Mouse (Mus musculus): ENCODE measurements around the gene Sox5. TPM values are rescaled to one million over a fixed set of nuclear protein-coding genes. Genes with fewer than 3 reads are reported as not detected.

The Sox5 gene
- polyA plus RNA-seq, 1 experiment from 2014 or later: 25.5 TPM

- ATAC-seq (ENCODE audit: insufficient read depth, low FRiP score, low read depth): no peak
- Histone ChIP-seq H3K4me1 (no peaks in the 10 kb centered on the region), H3K36me3 (no peaks in the 10 kb centered on the region), H3K9ac (no peak overlapping the region), H3K4me2 (no peak overlapping the region), H3K27me3 (replicated peaks) (no peaks in the 10 kb centered on the region), H3K9me3 (no peaks in the 10 kb centered on the region), H3K27ac (no peak overlapping the region), H3K4me3 (replicated peaks) (no peak overlapping the region)
- WGBS: 90% methylated on average over 5 of the region's 5 CpGs
These were observed 318.5 kb downstream of the Sox5 start for GRCm38 (mm10) chr6:144463274-144463673.

GRCm38 (mm10) chr6:144459486-144459885 lies 322.3 kb downstream of the Sox5 start:
- Histone ChIP-seq H3K9ac (no peak overlapping the region), H3K27me3 (replicated peaks) (no peaks in the 10 kb centered on the region), H3K9me3 (no peaks in the 10 kb centered on the region), H3K4me2 (no peak overlapping the region), H3K4me1 (no peaks in the 10 kb centered on the region), H3K4me3 (replicated peaks) (no peak overlapping the region), H3K27ac (no peak overlapping the region), H3K36me3 (no peaks in the 10 kb centered on the region)
- no peak for ATAC-seq (ENCODE audit: insufficient read depth, low FRiP score, low read depth)
- WGBS: 93% methylated on average over 8 of the region's 8 CpGs

- Histone ChIP-seq H3K9ac (no peak overlapping the region), H3K4me1 (no peaks in the 10 kb centered on the region), H3K4me3 (replicated peaks) (no peak overlapping the region), H3K27ac (no peak overlapping the region), H3K27me3 (replicated peaks) (no peaks in the 10 kb centered on the region), H3K36me3 (no peaks in the 10 kb centered on the region), H3K9me3 (no peaks in the 10 kb centered on the region), H3K4me2 (no peak overlapping the region)
- ATAC-seq (ENCODE audit: insufficient read depth, low FRiP score, low read depth): no peak
- WGBS: 84% methylated on average over 9 of the region's 9 CpGs
These were observed 324.3 kb downstream of the Sox5 start for GRCm38 (mm10) chr6:144457500-144457899.

GRCm38 (mm10) chr6:144454291-144455276 lies 327.2 kb downstream of the Sox5 start:
- Histone ChIP-seq H3K4me1 (no peaks in the 10 kb centered on the region), H3K4me3 (replicated peaks) (no peak overlapping the region), H3K36me3 (no peaks in the 10 kb centered on the region), H3K4me2 (no peak overlapping the region), H3K27ac (no peak overlapping the region), H3K9ac (no peak overlapping the region), H3K27me3 (replicated peaks) (no peaks in the 10 kb centered on the region), H3K9me3 (no peaks in the 10 kb centered on the region)
- ATAC-seq (ENCODE audit: insufficient read depth, low FRiP score, low read depth): no peak
- WGBS: 46% methylated on average over 11 of the region's 11 CpGs

- no peaks in the 10 kb centered on the region for H3K9me3 ChIP-seq
- 66% methylated on average over 7 of the region's 7 CpGs for WGBS
- H3K27me3 ChIP-seq (replicated peaks): no peaks in the 10 kb centered on the region
- no peak overlapping the region for H3K4me3 ChIP-seq (replicated peaks)
- no peak overlapping the region for H3K27ac ChIP-seq
- no peaks in the 10 kb centered on the region for H3K4me1 ChIP-seq
- ATAC-seq (ENCODE audit: insufficient read depth, low FRiP score, low read depth): no peak
- no peak overlapping the region for H3K4me2 ChIP-seq
- no peaks in the 10 kb centered on the region for H3K36me3 ChIP-seq
- H3K9ac ChIP-seq: no peak overlapping the region
These were observed 328.2 kb downstream of the Sox5 start for GRCm38 (mm10) chr6:144453605-144454004.

- Histone ChIP-seq H3K27me3 (replicated peaks) (no peaks in the 10 kb centered on the region), H3K36me3 (no peaks in the 10 kb centered on the region), H3K4me3 (replicated peaks) (no peak overlapping the region), H3K4me2 (no peak overlapping the region), H3K4me1 (no peaks in the 10 kb centered on the region), H3K9ac (no peak overlapping the region), H3K9me3 (no peaks in the 10 kb centered on the region), H3K27ac (no peak overlapping the region)
- no peak for ATAC-seq (ENCODE audit: insufficient read depth, low FRiP score, low read depth)
- WGBS: 48% methylated on average over 1 of the region's 1 CpGs
These were observed 328.6 kb downstream of the Sox5 start for GRCm38 (mm10) chr6:144453147-144453546.

- no peaks in the 10 kb centered on the region for H3K27me3 ChIP-seq (replicated peaks)
- H3K36me3 ChIP-seq: no peaks in the 10 kb centered on the region
- H3K4me2 ChIP-seq: no peak overlapping the region
- no peak overlapping the region for H3K9ac ChIP-seq
- 80% methylated on average over 11 of the region's 11 CpGs for WGBS
- no peak for ATAC-seq (ENCODE audit: insufficient read depth, low FRiP score, low read depth)
- H3K4me1 ChIP-seq: no peaks in the 10 kb centered on the region
- no peaks in the 10 kb centered on the region for H3K9me3 ChIP-seq
- no peak overlapping the region for H3K27ac ChIP-seq
- H3K4me3 ChIP-seq (replicated peaks): no peak overlapping the region
These were observed 329.4 kb downstream of the Sox5 start for GRCm38 (mm10) chr6:144452200-144452977.

GRCm38 (mm10) chr6:144451631-144452030 lies 330.1 kb downstream of the Sox5 start:
- Histone ChIP-seq H3K27ac (no peak overlapping the region), H3K27me3 (replicated peaks) (no peaks in the 10 kb centered on the region), H3K9me3 (no peaks in the 10 kb centered on the region), H3K4me3 (replicated peaks) (no peak overlapping the region), H3K9ac (no peak overlapping the region), H3K4me1 (no peaks in the 10 kb centered on the region), H3K36me3 (no peaks in the 10 kb centered on the region), H3K4me2 (no peak overlapping the region)
- 93% methylated on average over 4 of the region's 4 CpGs for WGBS
- ATAC-seq (ENCODE audit: insufficient read depth, low FRiP score, low read depth): no peak

- no peak overlapping the region for H3K4me2 ChIP-seq
- no peaks in the 10 kb centered on the region for H3K9me3 ChIP-seq
- H3K36me3 ChIP-seq: no peaks in the 10 kb centered on the region
- H3K4me3 ChIP-seq (replicated peaks): no peak overlapping the region
- no peaks in the 10 kb centered on the region for H3K4me1 ChIP-seq
- no peak overlapping the region for H3K9ac ChIP-seq
- no peak overlapping the region for H3K27ac ChIP-seq
- H3K27me3 ChIP-seq (replicated peaks): no peaks in the 10 kb centered on the region
- 74% methylated on average over 8 of the region's 8 CpGs for WGBS
- ATAC-seq (ENCODE audit: insufficient read depth, low FRiP score, low read depth): no peak
These were observed 335.9 kb downstream of the Sox5 start for GRCm38 (mm10) chr6:144445761-144446373.

GRCm38 (mm10) chr6:144444367-144444766 lies 337.4 kb downstream of the Sox5 start:
- Histone ChIP-seq H3K9me3 (no peaks in the 10 kb centered on the region), H3K9ac (no peak overlapping the region), H3K4me2 (no peak overlapping the region), H3K27ac (no peak overlapping the region), H3K27me3 (replicated peaks) (no peaks in the 10 kb centered on the region), H3K36me3 (no peaks in the 10 kb centered on the region), H3K4me3 (replicated peaks) (no peak overlapping the region), H3K4me1 (no peaks in the 10 kb centered on the region)
- ATAC-seq (ENCODE audit: insufficient read depth, low FRiP score, low read depth): no peak
- 78% methylated on average over 5 of the region's 5 CpGs for WGBS

- no peaks in the 10 kb centered on the region for H3K36me3 ChIP-seq
- H3K4me3 ChIP-seq (replicated peaks): no peak overlapping the region
- H3K4me2 ChIP-seq: no peak overlapping the region
- 80% methylated on average over 1 of the region's 1 CpGs for WGBS
- no peaks in the 10 kb centered on the region for H3K27me3 ChIP-seq (replicated peaks)
- H3K9ac ChIP-seq: no peak overlapping the region
- no peak for ATAC-seq (ENCODE audit: insufficient read depth, low FRiP score, low read depth)
- no peaks in the 10 kb centered on the region for H3K4me1 ChIP-seq
- no peaks in the 10 kb centered on the region for H3K9me3 ChIP-seq
- no peak overlapping the region for H3K27ac ChIP-seq
These were observed 338.1 kb downstream of the Sox5 start for GRCm38 (mm10) chr6:144443681-144444080.

- Histone ChIP-seq H3K4me1 (no peaks in the 10 kb centered on the region), H3K4me3 (replicated peaks) (no peak overlapping the region), H3K9ac (no peak overlapping the region), H3K9me3 (no peaks in the 10 kb centered on the region), H3K4me2 (no peak overlapping the region), H3K36me3 (no peaks in the 10 kb centered on the region), H3K27ac (no peak overlapping the region), H3K27me3 (replicated peaks) (no peaks in the 10 kb centered on the region)
- WGBS: 71% methylated on average over 5 of the region's 5 CpGs
- no peak for ATAC-seq (ENCODE audit: insufficient read depth, low FRiP score, low read depth)
These were observed 352.5 kb downstream of the Sox5 start for GRCm38 (mm10) chr6:144429276-144429675.

Measured in stomach, embryonic 15.5 days (tissue).